Mouse (Mus musculus) thymus, adult 2 months (tissue): ENCODE measurements around the gene Ccdc187.

Experiments used
- CTCF ChIP-seq: fragments of 200-500 bp; IDR thresholded peaks from 2 replicates; pipeline ENCODE4 v1.5.1; 2012; ENCODE audit warnings: mild to moderate bottlenecking, control low read depth, low read length, moderate library complexity, borderline replicate concordance; ENCODE audit not compliant: control insufficient read depth, poor library complexity, insufficient read depth; ENCODE audit errors: extremely low read depth
- POLR2A ChIP-seq: fragments of 200-500 bp; IDR thresholded peaks from 2 replicates; pipeline ENCODE4 v1.6.1; 2012; ENCODE audit warnings: mild to moderate bottlenecking, low read length, control low read depth, moderate library complexity; ENCODE audit not compliant: control insufficient read depth, poor library complexity, insufficient read depth; ENCODE audit errors: extremely low read depth

- TF ChIP-seq CTCF: no peak
- no peak for TF ChIP-seq POLR2A
Observed at GRCm38 (mm10) chr2:26323589-26324325, 29.4 kb upstream of the Ccdc187 start.
